In the genomic region with DNA sequence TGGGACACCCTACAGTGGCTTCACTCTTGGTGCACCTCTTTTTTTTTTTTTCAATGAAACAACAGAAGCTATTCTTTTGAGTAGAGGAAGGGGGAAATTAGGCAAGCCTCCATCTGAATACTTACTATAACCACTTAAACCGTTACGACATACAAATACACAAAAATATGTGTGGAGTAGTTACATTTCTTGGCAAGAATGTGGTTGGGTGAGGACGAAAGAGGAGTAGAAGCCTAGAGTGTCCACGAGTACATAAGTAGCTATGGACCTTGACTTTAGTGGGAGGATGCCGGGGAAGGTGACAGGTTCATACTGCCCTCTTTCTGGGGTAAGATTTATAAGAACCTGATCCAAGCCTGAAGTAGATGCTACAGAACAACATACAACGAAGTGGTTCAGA, we compare ENCODE assay signal across 15 mouse cellular contexts. TPM values are rescaled to one million over a fixed set of nuclear protein-coding genes. Genes with fewer than 3 reads are reported as not detected.
"Had no signal": no experiment of that assay in that cellular context is flagged by ENCODE, and none has a peak within 500 bp of the region (broad histone marks: within the 10 kb centered on the region; RNA-seq: fewer than 3 reads in every experiment).

No protein-coding gene starts in this region.

- H3K27ac ChIP-seq: intestine, embryonic 15.5 days; kidney, embryonic 15.5 days; left cerebral cortex, adult 2 months; liver, embryonic 13.5 days; stomach, embryonic 15.5 days had no signal

- DNase-seq: kidney, adult 11 months; kidney, adult 8-10 months; kidney, postnatal 10 days; kidney, postnatal 36 days; layer of hippocampus, postnatal 36 days; liver, embryonic 13.5 days; lung, embryonic 14.5 days; midbrain, embryonic 14.5 days; thymus, postnatal 25 days had no signal

- H3K4me1 ChIP-seq: intestine, embryonic 15.5 days; kidney, embryonic 15.5 days; liver, embryonic 13.5 days; stomach, embryonic 15.5 days had no signal

- H3K27me3 ChIP-seq: intestine, embryonic 15.5 days; kidney, embryonic 15.5 days; liver, embryonic 13.5 days; stomach, embryonic 15.5 days had no signal

- H3K9ac ChIP-seq: intestine, embryonic 15.5 days; kidney, embryonic 15.5 days; liver, embryonic 13.5 days; lung, embryonic 14.5 days; stomach, embryonic 15.5 days had no signal

- H3K9me3 ChIP-seq: intestine, embryonic 15.5 days; kidney, embryonic 15.5 days; liver, embryonic 13.5 days; stomach, embryonic 15.5 days had no signal

- H3K4me2 ChIP-seq: intestine, embryonic 15.5 days; kidney, embryonic 15.5 days; liver, embryonic 13.5 days; lung, embryonic 14.5 days; midbrain, embryonic 11.5 days; stomach, embryonic 15.5 days had no signal

- H3K36me3 ChIP-seq: intestine, embryonic 15.5 days; kidney, embryonic 15.5 days; liver, embryonic 13.5 days; stomach, embryonic 15.5 days had no signal

- ATAC-seq: intestine, embryonic 15.5 days had no signal

- H3K4me3 ChIP-seq: intestine, embryonic 15.5 days; kidney, embryonic 15.5 days; left cerebral cortex, adult 2 months; liver, embryonic 13.5 days; stomach, embryonic 15.5 days had no signal

RNA-seq across cellular contexts. Expression of a gene that starts 15.4 kb away (rescaled TPM):
- total RNA-seq: megakaryocyte-erythroid progenitor cell, adult 5-6 weeks had no signal
